Mouse (Mus musculus) midbrain, embryonic 13.5 days (tissue): ENCODE data around the gene Erg. TPM values are rescaled to one million over a fixed set of nuclear protein-coding genes. Genes with fewer than 3 reads are reported as not detected.

Source experiments
- polyA plus RNA-seq: library from polyadenylated mRNA; unstranded; fragments of >200 nt; fragmentation: Nextera tagmentation; extraction: Ambion mirVana; gene quantifications from 2 replicates; pipeline ENCODE4 v1.2.1, GENCODE M21; 2015

Erg gene
- polyA plus RNA-seq, 1 experiment from 2014 or later: 1.5 TPM

Other genes with a start within 250 kb of the Erg start
- 12.1 and 13.2 TPM in 2 replicates for gene Ets2, start 115.5 kb upstream of the Erg start, polyA plus RNA-seq